Mouse (Mus musculus) cerebellum, adult 2 months (tissue): ENCODE data around the gene Dscam.

Source experiments
- CTCF ChIP-seq: fragments of 200-500 bp; IDR thresholded peaks from 2 replicates; pipeline ENCODE4 v1.5.1; 2011; ENCODE audit warnings: low read depth, mild to moderate bottlenecking, control low read depth, low read length, moderate library complexity, borderline replicate concordance; ENCODE audit not compliant: insufficient read depth
- POLR2A ChIP-seq: fragments of 200-500 bp; IDR thresholded peaks from 2 replicates; pipeline ENCODE4 v1.6.1; 2011; ENCODE audit warnings: low read length, control low read depth, borderline replicate concordance; ENCODE audit not compliant: insufficient read depth

DNA sequence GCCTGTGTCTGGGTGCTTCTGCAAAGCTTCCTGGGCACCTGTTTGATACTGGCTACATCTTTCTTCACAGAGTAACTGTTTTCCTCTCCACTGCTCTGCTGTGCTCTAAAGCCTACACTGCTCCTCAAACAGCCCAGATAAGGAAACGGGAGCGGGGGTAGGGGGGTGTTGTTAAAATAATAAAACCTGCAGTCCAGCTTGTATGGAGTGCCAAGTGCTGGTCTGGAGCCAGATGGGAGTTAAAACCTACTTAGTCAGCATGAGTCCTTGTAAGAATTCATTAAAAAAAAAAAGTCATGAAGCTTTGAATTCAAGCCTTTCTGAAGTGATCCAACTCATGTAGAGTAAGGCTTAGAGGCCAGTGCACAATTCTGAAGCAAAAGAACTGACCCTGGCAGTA is 493.1 kb downstream of the Dscam start:
- TF ChIP-seq POLR2A (no peak), CTCF (no peak)
